ENCODE assay signal across 10 mouse cellular contexts in the genomic region with DNA sequence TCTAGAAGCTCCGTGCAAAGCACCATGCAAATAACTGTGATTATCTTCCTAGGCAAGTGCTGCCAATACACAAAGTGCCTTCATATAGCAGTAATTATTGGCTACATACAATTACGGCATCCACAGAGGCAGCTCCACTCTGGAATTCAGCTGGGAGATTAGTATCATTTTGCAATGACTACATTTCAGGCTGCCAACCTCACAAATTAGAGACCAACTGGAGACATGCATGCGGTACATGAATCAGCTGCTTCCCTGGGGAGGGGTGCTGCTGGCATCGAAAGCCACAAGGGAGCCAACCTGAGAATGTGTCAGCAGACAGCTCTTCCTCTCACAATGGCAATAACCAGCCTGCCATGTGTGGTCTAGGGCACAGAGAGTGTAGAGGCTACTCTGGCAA.
DNase-seq lines count a peak whose midpoint lies in the region; ATAC-seq and TF ChIP-seq lines count a peak whose summit lies in the region.
"Had no signal": no experiment of that assay in that cellular context is flagged by ENCODE, and none has a peak within 500 bp of the region (broad histone marks: within the 10 kb centered on the region; RNA-seq: fewer than 3 reads in every experiment).

No protein-coding gene starts in this region.

- TF ChIP-seq CTCF in liver, postnatal 0 days (IDR thresholded peaks at IDR 0.05; ENCODE audit: low read depth), result no peak
- no peak for TF ChIP-seq CTCF in brain, embryonic 14.5 days (IDR thresholded peaks at IDR 0.05; ENCODE audit: borderline replicate concordance, extremely low read depth, insufficient read depth, insufficient read length)

- H3K9me3 ChIP-seq in liver, embryonic 11.5 days (ENCODE audit: control insufficient read depth, low read length), result no peaks in the 10 kb centered on the region
- no peaks in the 10 kb centered on the region for H3K9me3 ChIP-seq in liver, postnatal 0 days (ENCODE audit: low read length)
- H3K9me3 ChIP-seq in hindbrain, embryonic 15.5 days, result no peaks in the 10 kb centered on the region

- no peak for DNase-seq in liver, embryonic 11.5 days (ENCODE audit: low spot score)
- no peak for DNase-seq in liver, postnatal 0 days
- peak; percentile 86 for DNase-seq in brain, embryonic 14.5 days (ENCODE audit: low read depth)
- DNase-seq in naive thymus-derived CD4-positive, alpha-beta T cell, adult 2 months (ENCODE audit: low read depth), result peak; percentile 30
- no peak for DNase-seq in urinary bladder, postnatal 4 days (ENCODE audit: low spot score in 2 of 2)
- no peak for DNase-seq in thymus, postnatal 10 days (ENCODE audit: low spot score in 2 of 2)
- DNase-seq: kidney, adult 8-10 months; lung, adult 18-20 months had no signal

- H3K27ac ChIP-seq in liver, embryonic 11.5 days (ENCODE audit: low read depth, low read length), result peak overlapping the region; percentile 48; the same call in 1 of the 2 replicates
- no peak overlapping the region for H3K27ac ChIP-seq in liver, postnatal 0 days (ENCODE audit: low read depth)
- H3K27ac ChIP-seq in hindbrain, embryonic 15.5 days (replicated peaks), result peak overlapping the region; percentile 60

- no peaks in the 10 kb centered on the region for H3K36me3 ChIP-seq in liver, embryonic 11.5 days (ENCODE audit: control insufficient read depth, insufficient read depth, low read length)
- H3K36me3 ChIP-seq in liver, postnatal 0 days (replicated peaks; ENCODE audit: insufficient read depth, low read length), result no peaks in the 10 kb centered on the region
- no peaks in the 10 kb centered on the region for H3K36me3 ChIP-seq in hindbrain, embryonic 15.5 days

- no peak for ATAC-seq in liver, embryonic 11.5 days (replicated peaks; ENCODE audit: low FRiP score)
- no peak for ATAC-seq in liver, postnatal 0 days
- no peak; the same call in 1 of the 2 replicates for ATAC-seq in hindbrain, embryonic 15.5 days (ENCODE audit: low FRiP score, low read depth)

- no peak for TF ChIP-seq POLR2A in brain, embryonic 14.5 days (IDR thresholded peaks at IDR 0.05; ENCODE audit: borderline replicate concordance, extremely low read depth, insufficient read depth, insufficient read length, poor library complexity, severe bottlenecking)

- 0 out of 2 replicates have a peak overlapping the region, but pooled peaks have one; percentile 12 for H3K9ac ChIP-seq in liver, embryonic 11.5 days (ENCODE audit: low read depth, low read length)
- H3K9ac ChIP-seq in liver, postnatal 0 days (replicated peaks), result no peak overlapping the region
- H3K9ac ChIP-seq in hindbrain, embryonic 15.5 days, result no peak overlapping the region

- H3K4me1 ChIP-seq in liver, embryonic 11.5 days (replicated peaks; ENCODE audit: control insufficient read depth, insufficient read depth, low read length), result peaks cover 71% of the 10 kb centered on the region
- peaks cover 36% of the 10 kb centered on the region for H3K4me1 ChIP-seq in liver, postnatal 0 days (ENCODE audit: insufficient read depth)
- H3K4me1 ChIP-seq in hindbrain, embryonic 15.5 days (replicated peaks), result peaks cover 34% of the 10 kb centered on the region

- TF ChIP-seq EP300 in liver, postnatal 0 days (IDR thresholded peaks at IDR 0.05; ENCODE audit: low read depth), result no peak

- H3K4me3 ChIP-seq in liver, embryonic 11.5 days (ENCODE audit: low read depth, low read length), result no peak overlapping the region
- H3K4me3 ChIP-seq in liver, postnatal 0 days (ENCODE audit: low read depth, low read length), result no peak overlapping the region
- no peak overlapping the region for H3K4me3 ChIP-seq in hindbrain, embryonic 15.5 days
- H3K4me3 ChIP-seq: erythroblast, embryonic 14.5 days had no signal

- peak overlapping the region; percentile 63 for H3K4me2 ChIP-seq in liver, embryonic 11.5 days
- H3K4me2 ChIP-seq in liver, postnatal 0 days (ENCODE audit: low read depth, low read length), result no peak overlapping the region
- no peak overlapping the region for H3K4me2 ChIP-seq in hindbrain, embryonic 15.5 days

- WGBS in liver, embryonic 11.5 days, result 78% methylated on average over 4 of the region's 4 CpGs
- 58% methylated on average over 4 of the region's 4 CpGs for WGBS in liver, postnatal 0 days (ENCODE audit: insufficient replicate concordance)
- 48% methylated on average over 4 of the region's 4 CpGs for WGBS in hindbrain, embryonic 15.5 days

- H3K27me3 ChIP-seq in liver, embryonic 11.5 days (replicated peaks; ENCODE audit: control insufficient read depth, insufficient read depth, low read length), result no peaks in the 10 kb centered on the region
- H3K27me3 ChIP-seq in liver, postnatal 0 days (ENCODE audit: insufficient read depth, low read length), result no peaks in the 10 kb centered on the region
- H3K27me3 ChIP-seq in hindbrain, embryonic 15.5 days, result no peaks in the 10 kb centered on the region

Comparison
In these comparisons a context has a peak if more than half of its experiments do, and no peak if none do; other contexts are left out.
1. DNase-seq: peak in brain, embryonic 14.5 days (single experiment) and naive thymus-derived CD4-positive, alpha-beta T cell, adult 2 months (single experiment); none in liver, embryonic 11.5 days (single experiment), liver, postnatal 0 days (single experiment), urinary bladder, postnatal 4 days (0 of 2) and thymus, postnatal 10 days (0 of 2).